Mouse (Mus musculus): ENCODE measurements at regions not wholly inside any gene's neighbourhood (a gene's known extent, or its start where the extent isn't known, plus 50 kb on each side); places are given as distances from the start of the nearest gene placed in this dataset.

DNA sequence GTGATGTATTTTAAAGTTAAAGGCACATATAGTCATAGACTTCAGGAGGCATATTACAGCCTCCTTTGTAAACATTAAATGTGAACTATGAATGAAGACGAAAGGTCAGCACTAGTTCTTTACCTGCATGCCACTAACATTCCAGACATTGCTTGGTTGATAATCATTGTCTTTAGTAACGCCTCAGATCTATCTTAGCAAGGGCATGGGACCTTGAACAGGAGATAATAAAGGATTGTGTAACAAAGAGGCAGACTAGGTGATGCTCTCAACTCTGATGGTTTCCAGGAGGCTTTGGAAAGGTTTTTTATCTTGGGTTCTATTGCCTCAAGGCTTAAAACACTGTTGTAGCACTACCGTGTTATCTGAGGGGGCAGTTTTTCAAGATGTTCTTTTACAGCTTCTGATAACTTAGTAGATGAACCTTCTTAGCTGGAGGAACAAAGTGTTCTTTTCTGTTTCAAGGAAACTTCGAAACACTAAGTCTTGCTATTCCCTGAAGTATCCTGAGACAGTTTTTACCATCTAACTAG lies 82.9 kb upstream of the Tent5a start:
- TF ChIP-seq GATA1 (IDR thresholded peaks at IDR 0.05; ENCODE audit: borderline replicate concordance, low read length): no peak
- TF ChIP-seq FLI1 (IDR thresholded peaks at IDR 0.05; ENCODE audit: low read length): no peak

Data from megakaryocyte, embryonic 14.5 days (primary cell).